Mouse (Mus musculus): Measurements from ENCODE around the gene Tmem200b.

DNA sequence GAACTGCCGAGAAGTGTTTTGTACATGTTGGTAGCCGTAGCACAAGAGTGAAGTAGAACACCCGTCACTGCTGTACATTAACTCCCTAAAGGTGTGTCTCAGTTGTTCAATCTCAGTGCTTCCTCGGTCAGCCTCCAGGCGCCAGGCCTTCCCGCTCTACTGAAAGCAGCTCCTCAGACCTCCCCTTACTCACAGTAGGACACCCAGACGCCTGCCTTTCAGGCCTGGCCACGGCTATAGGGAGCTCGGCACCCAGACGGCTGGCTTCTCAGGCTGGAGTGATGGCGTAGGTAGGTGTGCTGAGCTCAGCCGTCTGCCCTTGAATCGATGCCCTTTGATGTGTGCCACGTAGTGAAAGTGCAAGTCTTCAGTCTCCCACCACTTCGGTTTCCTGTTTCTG is 20.5 kb upstream of the Tmem200b start:
- TF ChIP-seq CTCF (IDR thresholded peaks at IDR 0.05; ENCODE audit: low read depth, low read length) (no peak), POLR2A (IDR thresholded peaks at IDR 0.05; ENCODE audit: borderline replicate concordance, low read depth, low read length) (no peak)

Data from bone marrow macrophage, adult 2 months (primary cell).